Mouse (Mus musculus) hindbrain, embryonic 15.5 days (tissue): ENCODE results near the gene Cd40. TPM values are rescaled to one million over a fixed set of nuclear protein-coding genes. Genes with fewer than 3 reads are reported as not detected.

Experiments
- ATAC-seq: fragments of 200-750 bp; cut with Nextera tagmentation; 2 replicates; pipeline ENCODE4 v1.8.0; 2017; ENCODE audit warnings: low read depth, moderate number of reproducible peaks, moderate TSS enrichment; ENCODE audit not compliant: low FRiP score
- H3K27ac ChIP-seq: fragments of 300-500 bp; sonication (generic); replicated peaks from 2 replicates; pipeline ENCODE4 v1.5.1; 2015; ENCODE audit warnings: mild to moderate bottlenecking, inconsistent platforms
- H3K27me3 ChIP-seq: fragments of 300-500 bp; sonication (generic); 2 replicates; pipeline ENCODE4 v1.6.1; 2015; ENCODE audit warnings: control low read depth, inconsistent platforms
- H3K36me3 ChIP-seq: fragments of 300-500 bp; sonication (generic); 2 replicates; pipeline ENCODE4 v1.6.1; 2015; ENCODE audit warnings: control low read depth, inconsistent platforms
- H3K4me1 ChIP-seq: fragments of 300-500 bp; sonication (generic); replicated peaks from 2 replicates; pipeline ENCODE4 v1.6.1; 2015; ENCODE audit warnings: control low read depth, inconsistent platforms
- H3K4me2 ChIP-seq: fragments of 300-500 bp; sonication (generic); 2 replicates; pipeline ENCODE4 v1.6.1; 2015; ENCODE audit warnings: moderate library complexity, mild to moderate bottlenecking, inconsistent platforms
- H3K4me3 ChIP-seq: fragments of 300-500 bp; sonication (generic); 2 replicates; pipeline ENCODE4 v1.5.1; 2015; ENCODE audit warnings: mild to moderate bottlenecking, inconsistent platforms
- H3K9ac ChIP-seq: fragments of 300-500 bp; sonication (generic); 2 replicates; pipeline ENCODE4 v1.6.1; 2015; ENCODE audit warnings: inconsistent platforms
- H3K9me3 ChIP-seq: fragments of 300-500 bp; sonication (generic); 2 replicates; pipeline ENCODE4 v1.6.1; 2016; ENCODE audit warnings: control low read depth, inconsistent platforms
- WGBS: fragments of 180-500 bp; shearing (Covaris S2); methylation state at CpG from one replicate; pipeline ENCODE4 v1.1.7; 2015; 5-methylcytosine and 5-hydroxymethylcytosine counted together
- polyA plus RNA-seq: library from polyadenylated mRNA; unstranded; fragments of >200 nt; fragmentation: Nextera tagmentation; extraction: Ambion mirVana; gene quantifications from 2 replicates; pipeline ENCODE4 v1.2.1, GENCODE M21; 2015

Cd40 gene
- polyA plus RNA-seq, 1 experiment from 2014 or later, result 6.9 TPM

GRCm38 (mm10) chr2:165106585-165106984 is 51.2 kb downstream of the Cd40 start:
- WGBS, result 10% methylated on average over 18 of the region's 18 CpGs

DNA sequence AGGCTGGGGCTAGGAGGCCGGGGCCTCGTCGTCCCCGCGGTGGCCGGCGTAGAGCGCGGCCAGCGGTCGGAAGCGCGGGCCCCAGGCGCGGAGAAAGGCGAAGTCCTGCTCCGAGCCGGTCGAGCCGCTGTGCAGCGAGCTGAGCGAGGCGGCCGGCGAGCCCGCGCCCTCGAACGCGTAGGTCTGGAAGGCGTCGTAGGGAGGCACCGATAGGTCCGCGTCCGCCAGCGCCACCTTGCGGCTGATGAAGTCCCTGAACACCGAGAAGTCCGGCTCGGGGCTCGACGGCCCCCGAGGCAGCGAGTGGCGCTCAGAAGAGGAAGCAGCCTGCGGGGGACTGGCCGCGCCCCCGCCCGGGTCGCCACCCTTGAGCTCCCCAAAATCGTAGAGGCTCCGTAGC is 56.7 kb downstream of the Cd40 start:
- WGBS, result 1% methylated on average over 54 of the region's 54 CpGs
- Histone ChIP-seq H3K4me3 (0 out of 2 replicates have a peak overlapping the region, but pooled peaks have one; percentile 15), H3K9ac (no peak overlapping the region), H3K27ac (no peak overlapping the region), H3K4me1 (peaks cover 15% of the 10 kb centered on the region), H3K9me3 (no peaks in the 10 kb centered on the region), H3K4me2 (peak overlapping the region; percentile 36), H3K27me3 (peaks cover 41% of the 10 kb centered on the region), H3K36me3 (no peaks in the 10 kb centered on the region)
- peak; percentile 29 for ATAC-seq

More at GRCm38 (mm10) chr2:165106585-165106984, 51.2 kb downstream of the Cd40 start:
- Histone ChIP-seq H3K36me3 (no peaks in the 10 kb centered on the region), H3K4me3 (no peak overlapping the region), H3K27me3 (peaks cover 13% of the 10 kb centered on the region), H3K27ac (no peak overlapping the region), H3K9me3 (no peaks in the 10 kb centered on the region), H3K9ac (no peak overlapping the region), H3K4me1 (peaks cover 19% of the 10 kb centered on the region), H3K4me2 (no peak overlapping the region)
- peak; percentile 16; the same call in 1 of the 2 replicates for ATAC-seq

GRCm38 (mm10) chr2:165113733-165114132 is 58.3 kb downstream of the Cd40 start:
- no peak overlapping the region for H3K4me3 ChIP-seq
- 29% methylated on average over 11 of the region's 11 CpGs for WGBS
- H3K27me3 ChIP-seq, result peaks cover 41% of the 10 kb centered on the region
- peak; percentile 32; the same call in 1 of the 2 replicates for ATAC-seq
- no peaks in the 10 kb centered on the region for H3K36me3 ChIP-seq
- no peak overlapping the region for H3K9ac ChIP-seq
- no peaks in the 10 kb centered on the region for H3K9me3 ChIP-seq
- peaks cover 15% of the 10 kb centered on the region for H3K4me1 ChIP-seq
- no peak overlapping the region for H3K4me2 ChIP-seq
- H3K27ac ChIP-seq, result no peak overlapping the region

DNA sequence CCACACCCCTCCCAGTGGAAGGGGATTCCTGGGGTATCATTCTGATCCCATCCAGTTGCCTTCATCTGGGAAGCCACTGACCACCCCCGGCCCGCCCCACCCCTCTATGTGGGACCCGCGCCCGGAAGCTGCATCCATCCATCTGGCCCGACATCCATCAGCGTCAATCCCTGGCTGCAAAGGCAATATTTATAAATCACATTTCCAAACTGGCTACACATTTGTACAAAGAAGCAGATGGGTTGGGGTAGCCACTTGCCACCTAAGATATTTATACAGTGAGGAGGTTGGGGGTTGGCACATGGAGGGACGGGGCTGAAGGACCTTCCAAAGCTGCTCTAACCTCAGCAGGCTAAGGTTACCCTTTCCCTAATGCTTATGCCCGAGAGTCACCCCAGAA is 65.3 kb downstream of the Cd40 start:
- no peaks in the 10 kb centered on the region for H3K36me3 ChIP-seq
- H3K4me1 ChIP-seq, result peaks cover 14% of the 10 kb centered on the region
- H3K27me3 ChIP-seq, result no peaks in the 10 kb centered on the region
- no peak overlapping the region for H3K27ac ChIP-seq
- 0 out of 2 replicates have a peak, but pooled peaks have one; percentile 23 for ATAC-seq
- no peak overlapping the region for H3K9ac ChIP-seq
- H3K4me2 ChIP-seq, result no peak overlapping the region
- no peaks in the 10 kb centered on the region for H3K9me3 ChIP-seq
- WGBS, result 51% methylated on average over 9 of the region's 9 CpGs
- H3K4me3 ChIP-seq, result no peak overlapping the region

DNA sequence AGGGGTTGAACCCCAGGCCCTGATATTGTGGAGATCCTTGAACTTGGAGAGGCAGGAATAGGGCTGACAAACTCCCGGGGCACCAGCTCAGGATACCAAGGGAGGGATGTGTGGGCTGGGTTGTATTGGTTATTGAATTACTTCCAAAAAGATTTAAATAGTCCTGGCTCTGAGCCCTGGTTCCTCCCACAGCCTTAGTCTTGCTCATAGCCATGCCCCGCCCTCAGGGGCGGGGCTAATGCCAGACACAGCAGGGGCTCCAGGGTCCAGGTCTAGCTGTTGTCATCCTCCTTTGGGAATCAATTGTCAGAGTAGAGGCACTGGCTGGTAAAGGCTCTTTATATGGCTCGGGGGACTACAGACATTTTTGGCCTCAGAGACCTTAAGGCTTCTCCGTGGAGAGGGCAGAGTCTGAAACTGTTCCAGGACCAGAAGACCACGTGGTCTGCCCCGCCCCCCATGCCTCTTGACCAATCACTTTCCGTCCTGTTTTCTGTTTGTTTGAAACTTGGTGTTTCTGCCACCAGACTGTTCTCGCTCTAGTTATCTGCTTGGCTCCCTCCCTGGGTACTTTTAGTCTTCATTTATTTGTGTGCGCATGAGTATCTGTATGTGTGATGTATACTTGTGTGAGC is 65.9 kb downstream of the Cd40 start:
- Histone ChIP-seq H3K4me3 (no peak overlapping the region), H3K27ac (no peak overlapping the region), H3K4me1 (peaks cover 14% of the 10 kb centered on the region), H3K27me3 (no peaks in the 10 kb centered on the region), H3K9me3 (no peaks in the 10 kb centered on the region), H3K4me2 (no peak overlapping the region), H3K9ac (no peak overlapping the region), H3K36me3 (no peaks in the 10 kb centered on the region)
- ATAC-seq, result no peak
- WGBS, result 29% methylated on average over 10 of the region's 10 CpGs

Other genes with a start within 250 kb of the Cd40 start
- gene Zswim1, start 232.9 kb upstream of the Cd40 start, polyA plus RNA-seq, result 24.9 and 29.2 TPM in 2 replicates
- 0.34 TPM in 1 of 2 replicates, not detected in the other for gene Spata25, start 227.1 kb upstream of the Cd40 start, polyA plus RNA-seq
- 97.0 and 105 TPM in 2 replicates for gene Ctsa, start 222.8 kb upstream of the Cd40 start, polyA plus RNA-seq
- 6.3 and 7.9 TPM in 2 replicates for gene Neurl2, start 222.2 kb upstream of the Cd40 start, polyA plus RNA-seq
- 123 and 129 TPM in 2 replicates for gene Pltp, start 197.9 kb upstream of the Cd40 start, polyA plus RNA-seq
- gene Pcif1, start 176.3 kb upstream of the Cd40 start, polyA plus RNA-seq, result 78.5 and 81.7 TPM in 2 replicates
- 13.7 and 18.3 TPM in 2 replicates for gene Zfp335, start 143.9 kb upstream of the Cd40 start, polyA plus RNA-seq
- 27.0 and 37.2 TPM in 2 replicates for gene Mmp9, start 114.8 kb upstream of the Cd40 start, polyA plus RNA-seq
- 55.2 and 60.5 TPM in 2 replicates for gene Slc12a5, start 94.8 kb upstream of the Cd40 start, polyA plus RNA-seq
- gene Ncoa5, start 20.8 kb upstream of the Cd40 start, polyA plus RNA-seq, result 95.1 and 99.3 TPM in 2 replicates
- gene 1700025C18Rik, start 35.1 kb downstream of the Cd40 start, polyA plus RNA-seq, result not detected in 2 replicates
- 16.4 and 16.6 TPM in 2 replicates for gene Cdh22, start 179.2 kb downstream of the Cd40 start, polyA plus RNA-seq
- 69.2 and 72.5 TPM in 2 replicates for gene Slc35c2, start 232.2 kb downstream of the Cd40 start, polyA plus RNA-seq